Mouse (Mus musculus): ENCODE results near the gene Gucy2c. TPM values are rescaled to one million over a fixed set of nuclear protein-coding genes. Genes with fewer than 3 reads are reported as not detected.

Gucy2c gene
- polyA plus RNA-seq, 2 experiments, result 0.06 to 0.11 TPM

DNA sequence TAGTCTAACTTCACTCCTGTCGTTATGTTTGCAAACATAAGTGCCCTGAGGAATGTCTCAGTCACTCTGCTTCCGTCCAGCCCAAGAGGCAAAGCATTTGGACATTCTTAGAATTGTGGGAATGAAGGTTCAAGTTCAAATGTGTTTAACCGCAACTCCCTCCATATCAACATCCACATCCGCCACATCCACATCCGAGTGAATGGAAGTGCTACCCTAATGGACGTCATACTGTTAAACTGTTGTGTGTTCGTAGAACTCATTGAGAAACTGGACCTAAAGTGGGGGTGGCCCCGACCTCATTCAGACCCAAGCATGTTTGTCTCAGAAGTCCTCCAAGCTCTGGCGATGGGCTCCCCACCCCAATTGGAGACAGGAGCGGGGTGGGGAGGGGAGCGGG, 125.8 kb downstream of the Gucy2c start:
- H3K27me3 ChIP-seq (ENCODE audit: control insufficient read depth, insufficient read depth, low read length), result peaks cover 2% of the 10 kb centered on the region; the same call in 1 of the 2 replicates
- H3K4me1 ChIP-seq (replicated peaks; ENCODE audit: control insufficient read depth in 2 of 2, insufficient read depth in 2 of 2, low read length in 1 of 2), result no peaks in the 10 kb centered on the region
- H3K36me3 ChIP-seq (replicated peaks; ENCODE audit: control insufficient read depth, insufficient read depth, low read depth), result no peaks in the 10 kb centered on the region
- no peak overlapping the region for H3K4me2 ChIP-seq (ENCODE audit: low read depth)
- H3K4me3 ChIP-seq (ENCODE audit: insufficient read depth in 1 of 2, low read depth in 2 of 2, low read length in 2 of 2), result no peak overlapping the region
- no peak for DNase-seq (ENCODE audit: low read depth in 3 of 3, low spot score in 3 of 3)
- WGBS (ENCODE audit: insufficient replicate concordance), result 46% methylated on average over 11 of the region's 11 CpGs
- H3K9ac ChIP-seq (replicated peaks), result no peak overlapping the region
- H3K9me3 ChIP-seq (ENCODE audit: control insufficient read depth, low read length), result no peaks in the 10 kb centered on the region
- TF ChIP-seq EP300 (IDR thresholded peaks at IDR 0.05; ENCODE audit: low read depth) (no peak), CTCF (IDR thresholded peaks at IDR 0.05; ENCODE audit: low read depth) (no peak)
- ATAC-seq (ENCODE audit: insufficient read depth), result no peak
- no peak overlapping the region for H3K27ac ChIP-seq

DNA sequence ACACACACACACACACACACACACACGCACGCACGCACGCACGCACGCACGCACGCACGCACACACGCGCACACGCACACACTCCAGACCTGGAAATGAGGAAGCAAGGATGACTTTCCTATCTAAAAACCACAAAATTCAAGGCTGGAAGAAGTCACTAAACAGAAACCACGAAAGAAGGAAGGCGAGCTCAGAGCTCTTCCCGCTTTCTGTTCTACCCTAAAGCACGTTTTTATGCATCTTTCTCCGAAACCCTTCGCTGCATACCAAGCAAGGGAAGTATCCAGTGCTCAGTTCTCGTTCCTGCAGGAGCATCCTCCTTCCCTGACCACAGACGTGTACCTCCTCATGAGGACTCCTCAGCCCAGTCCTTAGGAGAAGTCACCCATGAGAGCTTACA, 127.1 kb downstream of the Gucy2c start:
- TF ChIP-seq CTCF (IDR thresholded peaks at IDR 0.05; ENCODE audit: low read depth), result no peak
- ATAC-seq (ENCODE audit: insufficient read depth) (no peak), DNase-seq (ENCODE audit: low read depth in 3 of 3, low spot score in 3 of 3) (no peak)
- 56% methylated on average over 20 of the region's 20 CpGs for WGBS (ENCODE audit: insufficient replicate concordance)
- Histone ChIP-seq H3K27me3 (ENCODE audit: control insufficient read depth, insufficient read depth, low read length) (no peaks in the 10 kb centered on the region), H3K4me1 (replicated peaks; ENCODE audit: control insufficient read depth in 2 of 2, insufficient read depth in 2 of 2, low read length in 1 of 2) (no peaks in the 10 kb centered on the region), H3K27ac (no peak overlapping the region), H3K9me3 (ENCODE audit: control insufficient read depth, low read length) (no peaks in the 10 kb centered on the region), H3K36me3 (replicated peaks; ENCODE audit: control insufficient read depth, insufficient read depth, low read depth) (no peaks in the 10 kb centered on the region), H3K4me3 (ENCODE audit: insufficient read depth in 1 of 2, low read depth in 2 of 2, low read length in 2 of 2) (no peak overlapping the region), H3K4me2 (ENCODE audit: low read depth) (no peak overlapping the region), H3K9ac (replicated peaks) (no peak overlapping the region)

DNA sequence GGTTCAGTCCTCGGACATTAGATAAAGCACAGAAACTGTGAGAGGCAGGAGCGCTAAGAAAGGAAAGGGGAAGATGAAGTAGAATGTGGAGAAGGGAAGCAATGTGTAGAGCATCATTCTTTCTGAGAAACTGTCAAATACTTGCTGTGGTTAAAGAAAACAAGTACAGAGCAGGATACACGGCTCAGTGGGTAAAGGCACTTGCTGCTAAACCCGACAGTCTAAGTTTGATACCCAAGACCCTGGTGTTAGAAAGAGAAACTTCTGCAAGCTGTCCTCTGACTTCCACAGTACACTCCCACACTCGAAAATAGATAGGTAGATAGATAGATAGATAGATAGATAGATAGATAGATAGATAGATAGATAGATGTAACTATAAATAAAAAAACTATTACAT, 128.2 kb downstream of the Gucy2c start:
- no peak overlapping the region for H3K4me3 ChIP-seq (ENCODE audit: insufficient read depth in 1 of 2, low read depth in 2 of 2, low read length in 2 of 2)
- WGBS (ENCODE audit: insufficient replicate concordance), result 19% methylated on average over 5 of the region's 5 CpGs
- H3K4me1 ChIP-seq (replicated peaks; ENCODE audit: control insufficient read depth in 2 of 2, insufficient read depth in 2 of 2, low read length in 1 of 2), result no peaks in the 10 kb centered on the region
- H3K9ac ChIP-seq (replicated peaks), result no peak overlapping the region
- no peak overlapping the region for H3K4me2 ChIP-seq (ENCODE audit: low read depth)
- H3K36me3 ChIP-seq (replicated peaks; ENCODE audit: control insufficient read depth, insufficient read depth, low read depth), result no peaks in the 10 kb centered on the region
- DNase-seq (ENCODE audit: low read depth in 3 of 3, low spot score in 3 of 3) (no peak), ATAC-seq (ENCODE audit: insufficient read depth) (no peak)
- no peak overlapping the region for H3K27ac ChIP-seq
- no peaks in the 10 kb centered on the region for H3K27me3 ChIP-seq (ENCODE audit: control insufficient read depth, insufficient read depth, low read length)
- no peaks in the 10 kb centered on the region for H3K9me3 ChIP-seq (ENCODE audit: control insufficient read depth, low read length)
- TF ChIP-seq EP300 (IDR thresholded peaks at IDR 0.05; ENCODE audit: low read depth), result no peak
- no peak for TF ChIP-seq CTCF (IDR thresholded peaks at IDR 0.05; ENCODE audit: low read depth)

DNA sequence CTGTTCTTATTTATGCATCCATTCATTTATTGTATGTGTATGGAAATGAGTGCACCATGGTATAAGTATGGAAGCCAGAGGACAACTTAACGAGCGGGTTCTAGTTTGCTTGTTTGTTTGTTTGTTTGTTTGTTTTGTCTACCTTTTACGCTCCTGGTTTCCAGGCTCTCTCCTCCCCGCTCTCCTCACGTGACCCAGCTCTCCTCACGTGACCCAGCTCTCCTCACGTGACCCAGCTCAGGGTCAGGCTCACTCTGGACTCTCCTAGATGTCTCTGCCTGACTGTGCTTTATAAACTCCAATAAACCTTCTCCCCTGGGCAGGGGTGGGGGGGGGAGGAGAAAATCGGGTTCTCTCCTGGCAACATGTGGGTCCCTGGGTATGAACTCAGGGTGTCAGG, 130.9 kb downstream of the Gucy2c start:
- Histone ChIP-seq H3K36me3 (replicated peaks; ENCODE audit: control insufficient read depth, insufficient read depth, low read depth) (no peaks in the 10 kb centered on the region), H3K4me2 (ENCODE audit: low read depth) (no peak overlapping the region), H3K9ac (replicated peaks) (no peak overlapping the region), H3K4me3 (ENCODE audit: insufficient read depth in 1 of 2, low read depth in 2 of 2, low read length in 2 of 2) (no peak overlapping the region), H3K27me3 (ENCODE audit: control insufficient read depth, insufficient read depth, low read length) (no peaks in the 10 kb centered on the region), H3K27ac (no peak overlapping the region), H3K9me3 (ENCODE audit: control insufficient read depth, low read length) (no peaks in the 10 kb centered on the region), H3K4me1 (replicated peaks; ENCODE audit: control insufficient read depth in 2 of 2, insufficient read depth in 2 of 2, low read length in 1 of 2) (peaks cover 0 to 3% of the 10 kb centered on the region in 2 experiments; a peak in 1 of 4 replicates)
- no peak for TF ChIP-seq EP300 (IDR thresholded peaks at IDR 0.05; ENCODE audit: low read depth)
- TF ChIP-seq CTCF (IDR thresholded peaks at IDR 0.05; ENCODE audit: low read depth), result no peak
- ATAC-seq (ENCODE audit: insufficient read depth) (no peak), DNase-seq (ENCODE audit: low read depth in 3 of 3, low spot score in 3 of 3) (no peak)
- WGBS (ENCODE audit: insufficient replicate concordance), result 66% methylated on average over 8 of the region's 8 CpGs

DNA sequence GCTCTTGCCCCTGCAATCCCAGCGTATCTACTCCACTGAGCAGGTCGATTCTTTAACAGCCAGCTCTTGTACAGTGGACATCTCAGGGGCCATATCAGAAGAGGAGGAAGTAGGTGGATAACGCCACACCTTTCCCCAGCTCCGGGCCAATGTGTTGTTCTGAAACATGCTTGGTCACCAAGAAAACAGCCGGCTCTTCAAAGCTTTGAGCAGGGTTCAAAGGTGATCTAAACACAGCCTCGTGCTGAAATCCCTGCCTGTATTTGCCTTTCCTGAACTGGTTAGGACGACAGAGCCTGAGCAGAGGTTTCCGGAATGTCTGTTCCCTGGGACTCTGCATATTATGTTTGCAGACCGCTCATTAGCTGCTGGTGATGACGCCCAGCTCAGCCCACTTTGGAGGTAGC, 134.1 kb downstream of the Gucy2c start:
- Histone ChIP-seq H3K4me3 (ENCODE audit: insufficient read depth in 1 of 2, low read depth in 2 of 2, low read length in 2 of 2) (no peak overlapping the region), H3K4me1 (replicated peaks; ENCODE audit: control insufficient read depth in 2 of 2, insufficient read depth in 2 of 2, low read length in 1 of 2) (peaks cover 0 to 5% of the 10 kb centered on the region in 2 experiments; a peak in 1 of 4 replicates), H3K36me3 (replicated peaks; ENCODE audit: control insufficient read depth, insufficient read depth, low read depth) (no peaks in the 10 kb centered on the region), H3K9me3 (ENCODE audit: control insufficient read depth, low read length) (peaks cover 3% of the 10 kb centered on the region; the same call in 1 of the 2 replicates), H3K4me2 (ENCODE audit: low read depth) (no peak overlapping the region), H3K27ac (no peak overlapping the region), H3K27me3 (ENCODE audit: control insufficient read depth, insufficient read depth, low read length) (no peaks in the 10 kb centered on the region), H3K9ac (replicated peaks) (no peak overlapping the region)
- 56% methylated on average over 10 of the region's 10 CpGs for WGBS (ENCODE audit: insufficient replicate concordance)
- ATAC-seq (ENCODE audit: insufficient read depth) (peak; percentile 61), DNase-seq (ENCODE audit: low read depth in 3 of 3, low spot score in 3 of 3) (peak in 2 of 3 experiments; percentile 19 to 23)
- TF ChIP-seq CTCF (IDR thresholded peaks at IDR 0.05; ENCODE audit: low read depth) (no peak), EP300 (IDR thresholded peaks at IDR 0.05; ENCODE audit: low read depth) (no peak)

Small RNA genes within 50 kb of the gene (microRNA-seq; reads per million reads assigned to microRNA genes)
- not detected for gene Gm44364

Other genes starting within 250 kb of the Gucy2c start
- 2.5 and 3.9 TPM in 2 replicates for gene Plbd1, start 119.8 kb downstream of the Gucy2c start, polyA plus RNA-seq (2012; rRNA removed)
- 5.9 and 7.6 TPM in 2 replicates for gene Plbd1, start 119.8 kb downstream of the Gucy2c start, polyA plus RNA-seq (2014; fragmentation: Nextera tagmentation; extraction: Ambion mirVana)
- 2.4 and 3.2 TPM in 2 replicates for gene Hist4h4, start 22.6 kb upstream of the Gucy2c start, polyA plus RNA-seq (2012; rRNA removed)
- 1.6 and 1.8 TPM in 2 replicates for gene Hist4h4, start 22.6 kb upstream of the Gucy2c start, polyA plus RNA-seq (2014; fragmentation: Nextera tagmentation; extraction: Ambion mirVana)
- gene H2afj, start 26.5 kb upstream of the Gucy2c start, polyA plus RNA-seq (2012; rRNA removed), result 62.4 and 112 TPM in 2 replicates
- 130 and 133 TPM in 2 replicates for gene H2afj, start 26.5 kb upstream of the Gucy2c start, polyA plus RNA-seq (2014; fragmentation: Nextera tagmentation; extraction: Ambion mirVana)
- 0.13 and 0.73 TPM in 2 replicates for gene BC049715, start 45.9 kb upstream of the Gucy2c start, polyA plus RNA-seq (2012; rRNA removed)
- gene BC049715, start 45.9 kb upstream of the Gucy2c start, polyA plus RNA-seq (2014; fragmentation: Nextera tagmentation; extraction: Ambion mirVana), result 0.57 and 0.71 TPM in 2 replicates
- gene Wbp11, start 46.5 kb upstream of the Gucy2c start, polyA plus RNA-seq (2012; rRNA removed), result 27.1 and 37.6 TPM in 2 replicates
- gene Wbp11, start 46.5 kb upstream of the Gucy2c start, polyA plus RNA-seq (2014; fragmentation: Nextera tagmentation; extraction: Ambion mirVana), result 51.3 and 59.3 TPM in 2 replicates
- 0.11 and 0.18 TPM in 2 replicates for gene Smco3, start 53.7 kb upstream of the Gucy2c start, polyA plus RNA-seq (2012; rRNA removed)
- gene Smco3, start 53.7 kb upstream of the Gucy2c start, polyA plus RNA-seq (2014; fragmentation: Nextera tagmentation; extraction: Ambion mirVana), result 0.15 TPM in 1 of 2 replicates, not detected in the other
- gene Art4, start 76.0 kb upstream of the Gucy2c start, polyA plus RNA-seq (2012; rRNA removed), result 17.8 and 23.3 TPM in 2 replicates
- 20.3 and 22.6 TPM in 2 replicates for gene Art4, start 76.0 kb upstream of the Gucy2c start, polyA plus RNA-seq (2014; fragmentation: Nextera tagmentation; extraction: Ambion mirVana)
- 0.88 and 1.6 TPM in 2 replicates for gene Mgp, start 94.1 kb upstream of the Gucy2c start, polyA plus RNA-seq (2012; rRNA removed)
- gene Mgp, start 94.1 kb upstream of the Gucy2c start, polyA plus RNA-seq (2014; fragmentation: Nextera tagmentation; extraction: Ambion mirVana), result 0.96 and 1.2 TPM in 2 replicates
- gene Erp27, start 140.4 kb upstream of the Gucy2c start, polyA plus RNA-seq (2012; rRNA removed), result 0.06 and 0.08 TPM in 2 replicates
- 0.09 TPM in 1 of 2 replicates, not detected in the other for gene Erp27, start 140.4 kb upstream of the Gucy2c start, polyA plus RNA-seq (2014; fragmentation: Nextera tagmentation; extraction: Ambion mirVana)
- 0.01 TPM in 1 of 2 replicates, not detected in the other for gene Pde6h, start 142.1 kb upstream of the Gucy2c start, polyA plus RNA-seq (2012; rRNA removed)
- gene Pde6h, start 142.1 kb upstream of the Gucy2c start, polyA plus RNA-seq (2014; fragmentation: Nextera tagmentation; extraction: Ambion mirVana), result not detected in 2 replicates
- 79.4 and 84.5 TPM in 2 replicates for gene Arhgdib, start 160.1 kb upstream of the Gucy2c start, polyA plus RNA-seq (2012; rRNA removed)
- 108 and 122 TPM in 2 replicates for gene Arhgdib, start 160.1 kb upstream of the Gucy2c start, polyA plus RNA-seq (2014; fragmentation: Nextera tagmentation; extraction: Ambion mirVana)

Data from liver, embryonic 14.5 days (tissue).